Comparison of ENCODE assay signal across 12 mouse cellular contexts in genomic region chr6:91159047-91159446, GRCm38 (mm10). TPM values are rescaled to one million over a fixed set of nuclear protein-coding genes. Genes with fewer than 3 reads are reported as not detected.
DNase-seq lines count a peak whose midpoint lies in the region; ATAC-seq lines count a peak whose summit lies in the region.
"Had no signal": no experiment of that assay in that cellular context is flagged by ENCODE, and none has a peak within 500 bp of the region (broad histone marks: within the 10 kb centered on the region; RNA-seq: fewer than 3 reads in every experiment).

No protein-coding gene starts in this region.

- peak overlapping the region; percentile 96 for H3K4me2 ChIP-seq in liver, embryonic 13.5 days

- H3K4me1 ChIP-seq in erythroblast, embryonic 14.5 days (ENCODE audit: control insufficient read depth), result peaks cover 99% of the 10 kb centered on the region
- H3K4me1 ChIP-seq in liver, embryonic 13.5 days (replicated peaks), result peaks cover 97% of the 10 kb centered on the region

- peak overlapping the region; percentile 93 for H3K9ac ChIP-seq in liver, embryonic 13.5 days

- peak overlapping the region; percentile 99 for H3K27ac ChIP-seq in liver, embryonic 13.5 days

- no peak for ATAC-seq in erythroblast, adult 5-6 weeks (replicated peaks; ENCODE audit: low FRiP score, poor library complexity, severe bottlenecking)
- peak; percentile 33 for ATAC-seq in liver, embryonic 13.5 days (ENCODE audit: low read depth)

- H3K36me3 ChIP-seq in erythroblast, embryonic 14.5 days (ENCODE audit: control insufficient read depth), result peaks cover 54% of the 10 kb centered on the region
- peaks cover 11% of the 10 kb centered on the region; the same call in 1 of the 2 replicates for H3K36me3 ChIP-seq in liver, embryonic 13.5 days

- DNase-seq in right cerebral cortex, adult 18-20 months, result peak; percentile 30
- DNase-seq in right cerebral cortex, postnatal 10 days (ENCODE audit: low spot score in 2 of 2), result no peak
- DNase-seq in liver, embryonic 13.5 days, result peak; percentile 46
- DNase-seq in ovary, postnatal 14 days (ENCODE audit: low spot score), result no peak
- no peak for DNase-seq in embryo, embryonic 9.5 days (ENCODE audit: extremely low spot score)
- no peak for DNase-seq in adrenal gland, adult 2 months
- DNase-seq: lung, adult 18-20 months; retina, postnatal 1 day had no signal

- WGBS in liver, embryonic 13.5 days (ENCODE audit: insufficient replicate concordance), result 36% methylated on average over 9 of the region's 9 CpGs

- H3K9me3 ChIP-seq in erythroblast, embryonic 14.5 days (ENCODE audit: control insufficient read depth, low read length), result peaks cover 4% of the 10 kb centered on the region
- no peaks in the 10 kb centered on the region for H3K9me3 ChIP-seq in liver, embryonic 13.5 days (replicated peaks)

- no peaks in the 10 kb centered on the region; the same call in 1 of the 2 replicates for H3K27me3 ChIP-seq in erythroblast, embryonic 14.5 days (ENCODE audit: control insufficient read depth)
- 0 out of 2 replicates have a peak, but pooled peaks cover under 1% of the 10 kb centered on the region for H3K27me3 ChIP-seq in liver, embryonic 13.5 days

- H3K4me3 ChIP-seq in erythroblast, embryonic 14.5 days (replicated peaks), result peak overlapping the region; percentile 85
- H3K4me3 ChIP-seq in liver, embryonic 13.5 days (replicated peaks), result peak overlapping the region; percentile 82

RNA-seq across cellular contexts. Expression of gene Hdac11, which starts 2.6 kb away (rescaled TPM):
- polyA plus RNA-seq in erythroblast, embryonic 14.5 days (2012), result 1.5 and 2.9 TPM in 2 replicates
- total RNA-seq in erythroblast, adult 5-6 weeks (2015; ENCODE audit: low replicate concordance), result 3.8 TPM in 1 of 2 replicates, not detected in the other
- total RNA-seq in erythroblast, adult 5-6 weeks (2017; ENCODE audit: low replicate concordance), result 0.84 and 1.8 TPM in 2 replicates
- 5.6 and 6.0 TPM in 2 replicates for polyA plus RNA-seq in liver, embryonic 13.5 days (2015; fragmentation: Nextera tagmentation; extraction: Ambion mirVana)
- total RNA-seq in adrenal gland, adult 2 months (2021), result 10 to 100 TPM in 1 of 2 experiments, 1 to 10 TPM in 1; 6.9 to 14.6 TPM
- polyA plus RNA-seq in adrenal gland, adult 2 months (2012; rRNA removed), result 8.1 and 11.8 TPM in 2 replicates

RNA-seq across cellular contexts. Expression of gene Nup210, which starts 42.4 kb away (rescaled TPM):
- 15.1 and 24.6 TPM in 2 replicates for polyA plus RNA-seq in erythroblast, embryonic 14.5 days (2012)
- total RNA-seq in erythroblast, adult 5-6 weeks (2015; ENCODE audit: low replicate concordance), result 45.3 and 64.8 TPM in 2 replicates
- total RNA-seq in erythroblast, adult 5-6 weeks (2017; ENCODE audit: low replicate concordance), result 56.8 and 60.8 TPM in 2 replicates
- polyA plus RNA-seq in liver, embryonic 13.5 days (2015; fragmentation: Nextera tagmentation; extraction: Ambion mirVana), result 28.5 and 34.3 TPM in 2 replicates
- total RNA-seq in adrenal gland, adult 2 months (2021), result 1 to 10 TPM; 4.1 to 4.5 TPM
- 6.3 and 6.7 TPM in 2 replicates for polyA plus RNA-seq in adrenal gland, adult 2 months (2012; rRNA removed)
- polyA plus RNA-seq: C2C12 had no signal

RNA-seq across cellular contexts. Expression of gene Fbln2, which starts 53.2 kb away (rescaled TPM):
- polyA plus RNA-seq in erythroblast, embryonic 14.5 days (2012), result 0.07 TPM in 1 of 2 replicates, not detected in the other
- not detected in 2 replicates for total RNA-seq in erythroblast, adult 5-6 weeks (2015; ENCODE audit: low replicate concordance)
- not detected in 2 replicates for total RNA-seq in erythroblast, adult 5-6 weeks (2017; ENCODE audit: low replicate concordance)
- 8.7 and 8.8 TPM in 2 replicates for polyA plus RNA-seq in liver, embryonic 13.5 days (2015; fragmentation: Nextera tagmentation; extraction: Ambion mirVana)
- total RNA-seq in adrenal gland, adult 2 months (2021), result 10 to 100 TPM in 1 of 2 experiments, 1 to 10 TPM in 1; 9.7 to 17.9 TPM
- 22.7 and 26.6 TPM in 2 replicates for polyA plus RNA-seq in adrenal gland, adult 2 months (2012; rRNA removed)
- total RNA-seq: hematopoietic stem cell, adult 5-6 weeks had no signal

Comparison
In these comparisons a context has a peak if more than half of its experiments do, and no peak if none do; other contexts are left out.
1. DNase-seq: peak in right cerebral cortex, adult 18-20 months (single experiment) and liver, embryonic 13.5 days (single experiment); none in right cerebral cortex, postnatal 10 days (0 of 2), ovary, postnatal 14 days (single experiment), embryo, embryonic 9.5 days (single experiment) and adrenal gland, adult 2 months (single experiment).